Mouse (Mus musculus): ENCODE measurements at regions not wholly inside any gene's neighbourhood (a gene's known extent, or its start where the extent isn't known, plus 50 kb on each side); places are given as distances from the start of the nearest gene placed in this dataset.
A peak's percentile ranks its signal among the peaks of the same experiment; 100 is the strongest.
"Not testable (repeated sequence)": the region's sequence is repeated elsewhere in the genome, so short reads cannot be mapped to it uniquely, and the experiment has no call there.

GRCm38 (mm10) chr2:135525779-135526178 lies 133.0 kb upstream of the Plcb4 start:
- DNase-seq, result no peak

- no peak for DNase-seq
Observed at GRCm38 (mm10) chr2:135529619-135530018, 129.2 kb upstream of the Plcb4 start.

- no peak for DNase-seq
Observed at GRCm38 (mm10) chr2:135536303-135536871, 122.4 kb upstream of the Plcb4 start.

GRCm38 (mm10) chr2:135538022-135538421 lies 120.8 kb upstream of the Plcb4 start:
- DNase-seq, result peak; percentile 24

- no peak for DNase-seq
Observed at GRCm38 (mm10) chr2:135541058-135541457, 117.8 kb upstream of the Plcb4 start.

GRCm38 (mm10) chr2:135541930-135542329 lies 116.9 kb upstream of the Plcb4 start:
- DNase-seq, result no peak

- DNase-seq, result no peak
Observed at GRCm38 (mm10) chr2:135544882-135545281, 113.9 kb upstream of the Plcb4 start.

- DNase-seq, result no peak
Observed at GRCm38 (mm10) chr2:135547966-135548365, 110.8 kb upstream of the Plcb4 start.

- no peak for DNase-seq
Observed at GRCm38 (mm10) chr2:135553031-135553430, 105.8 kb upstream of the Plcb4 start.

GRCm38 (mm10) chr2:135558026-135558425 lies 100.8 kb upstream of the Plcb4 start:
- not testable (repeated sequence) for DNase-seq

GRCm38 (mm10) chr2:135559328-135559727 lies 99.5 kb upstream of the Plcb4 start:
- no peak for DNase-seq

- no peak for DNase-seq
Observed at GRCm38 (mm10) chr2:135559933-135560710, 98.7 kb upstream of the Plcb4 start.

- no peak for DNase-seq
Observed at GRCm38 (mm10) chr2:135560856-135561255, 98.0 kb upstream of the Plcb4 start.

- no peak for DNase-seq
Observed at GRCm38 (mm10) chr2:135561716-135562115, 97.1 kb upstream of the Plcb4 start.

- no peak for DNase-seq
Observed at GRCm38 (mm10) chr2:135562140-135562890, 96.5 kb upstream of the Plcb4 start.

GRCm38 (mm10) chr2:135564231-135564630 lies 94.6 kb upstream of the Plcb4 start:
- DNase-seq, result no peak

GRCm38 (mm10) chr2:135568350-135568749 lies 90.5 kb upstream of the Plcb4 start:
- no peak for DNase-seq

- DNase-seq, result peak; percentile 24
Observed at GRCm38 (mm10) chr2:135571599-135571998, 87.2 kb upstream of the Plcb4 start.

GRCm38 (mm10) chr2:135577228-135577627 lies 81.6 kb upstream of the Plcb4 start:
- no peak for DNase-seq

GRCm38 (mm10) chr2:135578135-135578534 lies 80.7 kb upstream of the Plcb4 start:
- no peak for DNase-seq

GRCm38 (mm10) chr2:135579514-135579913 lies 79.3 kb upstream of the Plcb4 start:
- DNase-seq, result no peak

- DNase-seq, result no peak
Observed at GRCm38 (mm10) chr2:135580051-135580450, 78.8 kb upstream of the Plcb4 start.

- DNase-seq, result no peak
Observed at GRCm38 (mm10) chr2:135582341-135582740, 76.5 kb upstream of the Plcb4 start.

GRCm38 (mm10) chr2:135606306-135606705 lies 52.5 kb upstream of the Plcb4 start:
- DNase-seq, result no peak

Data from retina, postnatal 1 day (tissue).